Mouse (Mus musculus): ENCODE measurements around the gene Rap2c. TPM values are rescaled to one million over a fixed set of nuclear protein-coding genes. Genes with fewer than 3 reads are reported as not detected.

Gene Rap2c
- polyA plus RNA-seq, 1 experiment from 2014 or later, result 22.4 TPM

DNA sequence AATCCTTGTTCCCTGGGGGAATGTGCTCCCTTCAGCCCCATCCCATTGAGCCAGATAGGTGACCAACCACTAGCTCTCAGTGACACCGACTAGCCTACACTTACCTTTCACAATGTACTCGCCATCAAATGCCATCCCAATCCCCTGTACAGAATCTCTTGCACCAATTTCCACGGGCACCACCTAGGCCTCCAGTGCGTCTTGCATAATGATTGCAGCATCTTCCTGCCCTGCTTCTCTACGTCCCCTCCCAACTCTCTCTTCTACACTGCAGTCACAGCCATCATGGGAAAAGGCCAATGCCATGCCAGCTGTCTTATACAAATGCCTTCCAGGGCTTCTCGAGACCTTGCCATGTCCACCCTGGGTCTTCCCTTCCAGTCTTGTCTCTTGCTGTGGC is 27.9 kb downstream of the Rap2c start:
- no peak overlapping the region for H3K27ac ChIP-seq (replicated peaks; ENCODE audit: low read depth, low read length)
- H3K4me1 ChIP-seq (ENCODE audit: control insufficient read depth, insufficient read depth, low read length), result no peaks in the 10 kb centered on the region
- H3K9me3 ChIP-seq (ENCODE audit: control insufficient read depth, low read length), result no peaks in the 10 kb centered on the region
- ATAC-seq (ENCODE audit: low FRiP score, low TSS enrichment), result no peak
- no peaks in the 10 kb centered on the region for H3K36me3 ChIP-seq (ENCODE audit: control insufficient read depth, insufficient read depth, low read length)
- DNase-seq, result no peak
- H3K4me2 ChIP-seq (ENCODE audit: low read length), result no peak overlapping the region
- WGBS, result 85% methylated on average over 6 of the region's 6 CpGs
- H3K9ac ChIP-seq (replicated peaks; ENCODE audit: low read length), result no peak overlapping the region
- H3K4me3 ChIP-seq (replicated peaks; ENCODE audit: low read depth, low read length), result no peak overlapping the region
- H3K27me3 ChIP-seq (ENCODE audit: control insufficient read depth, insufficient read depth, low read length), result no peaks in the 10 kb centered on the region

DNA sequence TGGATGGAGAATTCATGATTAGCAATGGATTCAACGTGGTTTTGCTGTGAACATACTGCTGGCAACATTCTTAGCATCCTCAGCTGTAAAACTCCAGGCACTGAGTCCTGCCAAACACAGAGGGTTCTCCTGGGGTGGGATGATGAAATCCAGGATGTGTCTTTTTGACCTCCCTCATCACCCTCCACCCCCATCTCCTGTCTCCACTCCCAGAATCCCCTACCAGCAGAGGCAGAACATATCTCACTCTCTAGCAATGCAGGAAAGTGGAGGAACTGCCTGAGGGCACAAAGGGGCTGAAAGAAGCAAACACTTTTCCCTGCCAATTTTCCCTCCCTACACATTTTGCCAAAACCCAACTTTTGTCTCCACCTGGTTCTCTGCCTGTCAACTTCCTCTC is 29.2 kb downstream of the Rap2c start:
- Histone ChIP-seq H3K36me3 (ENCODE audit: control insufficient read depth, insufficient read depth, low read length) (no peaks in the 10 kb centered on the region), H3K9me3 (ENCODE audit: control insufficient read depth, low read length) (no peaks in the 10 kb centered on the region), H3K4me1 (ENCODE audit: control insufficient read depth, insufficient read depth, low read length) (no peaks in the 10 kb centered on the region), H3K4me2 (ENCODE audit: low read length) (no peak overlapping the region), H3K9ac (replicated peaks; ENCODE audit: low read length) (no peak overlapping the region), H3K27me3 (ENCODE audit: control insufficient read depth, insufficient read depth, low read length) (no peaks in the 10 kb centered on the region), H3K27ac (replicated peaks; ENCODE audit: low read depth, low read length) (no peak overlapping the region), H3K4me3 (replicated peaks; ENCODE audit: low read depth, low read length) (no peak overlapping the region)
- no peak for DNase-seq
- ATAC-seq (ENCODE audit: low FRiP score, low TSS enrichment), result no peak
- WGBS, result 69% methylated on average over 1 of the region's 1 CpGs

DNA sequence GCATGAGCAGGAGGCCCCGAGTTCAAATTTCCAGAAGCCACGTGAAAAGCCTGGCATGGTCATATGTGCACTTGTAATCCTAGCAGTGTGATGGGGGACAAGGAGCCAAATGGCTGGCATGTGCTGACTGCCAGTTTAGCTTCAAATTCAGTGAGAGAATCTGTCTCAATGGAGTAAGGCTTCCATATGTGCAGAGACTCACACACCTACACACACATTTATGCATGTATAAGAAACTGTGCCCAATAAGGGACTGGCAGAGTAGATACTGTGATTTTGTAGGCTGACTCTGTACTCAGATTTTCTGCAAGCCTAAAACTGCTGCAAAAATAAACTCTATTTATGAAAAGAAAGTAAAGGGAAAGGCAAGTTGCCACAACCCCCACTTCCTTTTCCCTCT is 39.4 kb downstream of the Rap2c start:
- WGBS, result 72% methylated on average over 2 of the region's 2 CpGs
- Histone ChIP-seq H3K4me2 (ENCODE audit: low read length) (no peak overlapping the region), H3K9ac (replicated peaks; ENCODE audit: low read length) (no peak overlapping the region), H3K9me3 (ENCODE audit: control insufficient read depth, low read length) (no peaks in the 10 kb centered on the region), H3K36me3 (ENCODE audit: control insufficient read depth, insufficient read depth, low read length) (no peaks in the 10 kb centered on the region), H3K27ac (replicated peaks; ENCODE audit: low read depth, low read length) (no peak overlapping the region), H3K4me3 (replicated peaks; ENCODE audit: low read depth, low read length) (no peak overlapping the region), H3K4me1 (ENCODE audit: control insufficient read depth, insufficient read depth, low read length) (no peaks in the 10 kb centered on the region), H3K27me3 (ENCODE audit: control insufficient read depth, insufficient read depth, low read length) (no peaks in the 10 kb centered on the region)
- DNase-seq (no peak), ATAC-seq (ENCODE audit: low FRiP score, low TSS enrichment) (no peak)

DNA sequence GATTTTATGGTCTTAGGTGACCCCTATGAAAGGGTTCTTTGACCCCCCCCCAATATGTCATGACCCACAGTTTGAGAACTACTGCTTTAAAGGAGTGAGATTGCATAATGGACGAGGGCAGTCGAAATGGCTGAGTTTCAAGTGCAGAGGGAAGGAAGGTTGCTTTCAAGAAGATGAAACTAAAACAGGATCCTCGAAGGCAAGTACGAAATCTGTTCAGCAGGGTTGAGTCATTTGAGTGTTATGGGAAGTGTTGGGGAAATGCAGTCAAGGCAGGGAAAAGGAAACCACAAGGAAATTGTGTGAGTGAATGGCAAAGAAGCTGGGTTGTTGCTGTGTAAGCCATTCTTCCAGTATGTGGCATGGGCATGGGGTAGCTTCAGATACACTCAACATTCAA is 45.7 kb downstream of the Rap2c start:
- no peaks in the 10 kb centered on the region for H3K27me3 ChIP-seq (ENCODE audit: control insufficient read depth, insufficient read depth, low read length)
- DNase-seq (no peak), ATAC-seq (ENCODE audit: low FRiP score, low TSS enrichment) (no peak)
- H3K4me3 ChIP-seq (replicated peaks; ENCODE audit: low read depth, low read length), result no peak overlapping the region
- H3K9ac ChIP-seq (replicated peaks; ENCODE audit: low read length), result no peak overlapping the region
- H3K9me3 ChIP-seq (ENCODE audit: control insufficient read depth, low read length), result no peaks in the 10 kb centered on the region
- WGBS, result 86% methylated on average over 4 of the region's 4 CpGs
- no peaks in the 10 kb centered on the region for H3K4me1 ChIP-seq (ENCODE audit: control insufficient read depth, insufficient read depth, low read length)
- no peaks in the 10 kb centered on the region for H3K36me3 ChIP-seq (ENCODE audit: control insufficient read depth, insufficient read depth, low read length)
- no peak overlapping the region for H3K27ac ChIP-seq (replicated peaks; ENCODE audit: low read depth, low read length)
- H3K4me2 ChIP-seq (ENCODE audit: low read length), result no peak overlapping the region

DNA sequence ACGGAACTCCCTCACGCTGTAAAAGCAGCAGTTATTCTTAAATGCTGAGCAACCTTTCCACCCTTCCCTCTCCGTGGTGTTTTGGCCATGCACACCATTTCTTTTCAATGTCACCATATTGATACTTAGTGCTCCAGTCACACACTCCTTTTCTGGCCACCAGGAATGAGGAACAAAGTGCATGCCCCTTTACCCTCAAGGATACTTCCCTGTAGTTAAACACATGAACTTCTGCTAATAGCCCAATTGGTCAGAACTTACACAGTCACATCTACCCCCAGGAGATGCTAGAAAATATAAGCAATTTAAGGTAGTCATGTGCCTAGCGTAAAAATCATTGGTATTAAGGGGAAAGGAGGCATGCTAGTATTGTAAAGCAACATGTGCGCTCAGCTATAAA is 47.9 kb downstream of the Rap2c start:
- H3K4me2 ChIP-seq (ENCODE audit: low read length), result no peak overlapping the region
- no peaks in the 10 kb centered on the region for H3K36me3 ChIP-seq (ENCODE audit: control insufficient read depth, insufficient read depth, low read length)
- H3K4me1 ChIP-seq (ENCODE audit: control insufficient read depth, insufficient read depth, low read length), result no peaks in the 10 kb centered on the region
- H3K9me3 ChIP-seq (ENCODE audit: control insufficient read depth, low read length), result no peaks in the 10 kb centered on the region
- ATAC-seq (ENCODE audit: low FRiP score, low TSS enrichment) (no peak), DNase-seq (no peak)
- H3K9ac ChIP-seq (replicated peaks; ENCODE audit: low read length), result no peak overlapping the region
- H3K27me3 ChIP-seq (ENCODE audit: control insufficient read depth, insufficient read depth, low read length), result no peaks in the 10 kb centered on the region
- WGBS, result 87% methylated on average over 5 of the region's 5 CpGs
- H3K4me3 ChIP-seq (replicated peaks; ENCODE audit: low read depth, low read length), result no peak overlapping the region
- H3K27ac ChIP-seq (replicated peaks; ENCODE audit: low read depth, low read length), result no peak overlapping the region

DNA sequence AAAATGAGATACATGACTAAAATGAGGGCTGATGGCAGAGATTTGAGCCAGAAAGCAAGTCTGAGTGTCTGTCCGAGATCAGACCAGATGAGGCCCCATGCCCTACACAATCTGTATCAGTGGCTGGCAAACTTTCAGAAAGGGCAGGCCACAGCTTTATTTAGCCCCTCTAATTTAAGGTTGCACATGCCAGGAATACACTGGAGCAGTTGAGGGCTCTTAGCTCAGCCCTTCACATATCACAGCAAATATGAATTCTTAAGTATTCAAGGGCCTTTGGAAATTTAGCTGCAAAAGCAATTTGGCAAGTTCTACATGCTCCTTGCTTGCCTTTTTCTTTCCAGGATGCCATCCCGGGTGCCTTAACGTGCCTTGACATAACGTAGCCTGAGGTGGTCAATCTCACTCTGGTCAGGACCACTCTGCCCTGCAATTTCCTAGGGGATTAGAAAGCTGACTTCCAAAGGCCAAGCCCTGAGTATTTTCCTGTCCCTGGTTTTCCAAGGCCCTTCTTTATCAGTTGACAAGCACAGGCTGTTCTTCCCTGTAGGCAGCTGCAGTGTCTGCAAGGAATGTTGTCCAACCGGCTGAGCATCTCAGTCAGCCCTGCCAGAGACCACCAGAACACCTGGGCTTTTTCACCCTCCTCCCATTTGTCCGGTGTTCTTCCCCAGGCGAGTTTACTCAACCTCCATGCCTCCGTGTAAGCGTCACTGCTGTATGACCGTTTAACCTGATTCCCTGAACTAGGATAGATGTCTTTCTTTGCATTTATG is 49.5 kb downstream of the Rap2c start:
- Histone ChIP-seq H3K4me3 (replicated peaks; ENCODE audit: low read depth, low read length) (no peak overlapping the region), H3K9ac (replicated peaks; ENCODE audit: low read length) (no peak overlapping the region), H3K4me2 (ENCODE audit: low read length) (no peak overlapping the region), H3K27ac (replicated peaks; ENCODE audit: low read depth, low read length) (no peak overlapping the region), H3K27me3 (ENCODE audit: control insufficient read depth, insufficient read depth, low read length) (no peaks in the 10 kb centered on the region), H3K4me1 (ENCODE audit: control insufficient read depth, insufficient read depth, low read length) (no peaks in the 10 kb centered on the region), H3K9me3 (ENCODE audit: control insufficient read depth, low read length) (no peaks in the 10 kb centered on the region), H3K36me3 (ENCODE audit: control insufficient read depth, insufficient read depth, low read length) (no peaks in the 10 kb centered on the region)
- ATAC-seq (ENCODE audit: low FRiP score, low TSS enrichment) (no peak), DNase-seq (no peak)
- 65% methylated on average over 10 of the region's 10 CpGs for WGBS

DNA sequence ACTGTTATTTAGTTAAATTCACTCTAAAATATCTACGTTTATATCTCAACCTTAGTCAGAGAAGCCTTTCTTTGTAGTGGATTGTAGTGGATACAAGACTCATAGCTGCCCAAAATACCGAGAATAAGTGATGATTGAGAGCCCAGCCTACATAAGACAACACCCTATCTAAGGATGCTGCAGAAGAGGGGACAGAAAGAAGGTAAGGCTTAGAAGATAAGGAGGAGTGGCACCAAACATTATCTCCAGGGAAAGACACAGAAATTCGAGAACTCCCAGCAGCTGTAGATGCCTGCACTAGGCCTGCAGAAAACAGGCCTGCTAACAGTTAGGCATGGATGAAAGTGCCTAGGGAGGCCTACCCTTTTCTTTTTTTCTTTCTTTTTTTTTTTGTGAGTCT is 52.7 kb downstream of the Rap2c start:
- Histone ChIP-seq H3K4me2 (ENCODE audit: low read length) (no peak overlapping the region), H3K9ac (replicated peaks; ENCODE audit: low read length) (no peak overlapping the region), H3K4me3 (replicated peaks; ENCODE audit: low read depth, low read length) (no peak overlapping the region), H3K4me1 (ENCODE audit: control insufficient read depth, insufficient read depth, low read length) (no peaks in the 10 kb centered on the region), H3K27ac (replicated peaks; ENCODE audit: low read depth, low read length) (no peak overlapping the region), H3K9me3 (ENCODE audit: control insufficient read depth, low read length) (no peaks in the 10 kb centered on the region), H3K27me3 (ENCODE audit: control insufficient read depth, insufficient read depth, low read length) (no peaks in the 10 kb centered on the region), H3K36me3 (ENCODE audit: control insufficient read depth, insufficient read depth, low read length) (no peaks in the 10 kb centered on the region)
- DNase-seq (no peak), ATAC-seq (ENCODE audit: low FRiP score, low TSS enrichment) (no peak)
- 65% methylated on average over 3 of the region's 3 CpGs for WGBS

DNA sequence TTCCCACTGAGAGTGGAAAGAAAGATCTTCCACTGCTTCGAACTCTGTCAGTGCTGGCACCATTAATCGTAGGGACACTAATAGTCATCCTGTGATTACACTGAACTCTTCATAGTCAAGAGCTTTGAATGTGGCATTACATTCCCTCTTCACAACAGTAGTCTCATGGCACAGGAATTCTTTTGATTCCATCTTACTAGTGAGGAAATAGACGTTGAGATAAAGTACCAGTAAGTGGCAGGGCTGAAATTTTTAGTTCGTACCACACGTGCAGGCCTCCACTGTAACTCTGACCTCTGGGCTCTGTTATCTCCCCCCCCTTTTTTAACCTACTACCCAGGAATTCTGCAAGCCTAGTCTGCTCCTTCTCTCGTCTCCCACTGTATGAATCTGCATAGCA is 54.9 kb downstream of the Rap2c start:
- ATAC-seq (ENCODE audit: low FRiP score, low TSS enrichment), result no peak
- H3K27ac ChIP-seq (replicated peaks; ENCODE audit: low read depth, low read length), result no peak overlapping the region

More for the DNA sequence above, 54.9 kb downstream of the Rap2c start:
- no peak overlapping the region for H3K4me2 ChIP-seq (ENCODE audit: low read length)
- H3K27me3 ChIP-seq (ENCODE audit: control insufficient read depth, insufficient read depth, low read length), result no peaks in the 10 kb centered on the region
- H3K9me3 ChIP-seq (ENCODE audit: control insufficient read depth, low read length), result no peaks in the 10 kb centered on the region
- no peak overlapping the region for H3K4me3 ChIP-seq (replicated peaks; ENCODE audit: low read depth, low read length)
- DNase-seq, result no peak
- 83% methylated on average over 6 of the region's 6 CpGs for WGBS
- no peak overlapping the region for H3K9ac ChIP-seq (replicated peaks; ENCODE audit: low read length)
- H3K36me3 ChIP-seq (ENCODE audit: control insufficient read depth, insufficient read depth, low read length), result no peaks in the 10 kb centered on the region
- no peaks in the 10 kb centered on the region for H3K4me1 ChIP-seq (ENCODE audit: control insufficient read depth, insufficient read depth, low read length)

Measured in midbrain, embryonic 14.5 days (tissue).